Mouse (Mus musculus) ES-Bruce4 (cell line): Measurements from ENCODE around the gene Mccc1.

Experiments
- CTCF ChIP-seq: IDR thresholded peaks from one replicate; pipeline ENCODE4 v1.8.1; 2011; ENCODE audit warnings: low read depth, low read length
- POLR2A ChIP-seq: IDR thresholded peaks from one replicate; pipeline ENCODE4 v1.8.1; 2011; ENCODE audit warnings: low read length; ENCODE audit not compliant: insufficient read depth

- no peak for TF ChIP-seq CTCF
- TF ChIP-seq POLR2A, result no peak
Observed at GRCm38 (mm10) chr3:35923495-35923894, 77.0 kb downstream of the Mccc1 start.
